Mouse (Mus musculus) heart, embryonic 16.5 days (tissue): ENCODE data around the gene Zbed4. TPM values are rescaled to one million over a fixed set of nuclear protein-coding genes. Genes with fewer than 3 reads are reported as not detected.

ENCODE experiments used
- polyA plus RNA-seq: library from polyadenylated mRNA; unstranded; fragments of >200 nt; fragmentation: Nextera tagmentation; extraction: Ambion mirVana; gene quantifications from 2 replicates; pipeline ENCODE4 v1.2.1, GENCODE M21; 2015

Zbed4 gene
- polyA plus RNA-seq, 1 experiment from 2014 or later = 14.1 TPM

Other genes with a start within 250 kb of the Zbed4 start
- gene Zdhhc25, start 151.4 kb upstream of the Zbed4 start, polyA plus RNA-seq = not detected in 2 replicates
- 12.0 and 12.3 TPM in 2 replicates for gene Brd1, start 17.4 kb upstream of the Zbed4 start, polyA plus RNA-seq
- 10.1 and 11.1 TPM in 2 replicates for gene Alg12, start 67.7 kb downstream of the Zbed4 start, polyA plus RNA-seq
- gene Creld2, start 68.0 kb downstream of the Zbed4 start, polyA plus RNA-seq = 57.1 and 61.9 TPM in 2 replicates
- gene Pim3, start 110.5 kb downstream of the Zbed4 start, polyA plus RNA-seq = 69.8 and 70.4 TPM in 2 replicates
- gene Ttll8, start 202.8 kb downstream of the Zbed4 start, polyA plus RNA-seq = not detected in 2 replicates
- 0.05 and 0.24 TPM in 2 replicates for gene Mlc1, start 227.3 kb downstream of the Zbed4 start, polyA plus RNA-seq
- 77.6 and 85.3 TPM in 2 replicates for gene Mov10l1, start 231.2 kb downstream of the Zbed4 start, polyA plus RNA-seq